Mouse (Mus musculus): ENCODE measurements around the gene Mcrip2. TPM values are rescaled to one million over a fixed set of nuclear protein-coding genes. Genes with fewer than 3 reads are reported as not detected.

Mcrip2 gene
- polyA plus RNA-seq (2012; rRNA removed) = 18.4 and 20.6 TPM in 2 replicates

GRCm38 (mm10) chr17:25868601-25869191 is at the start of gene Mcrip2:
Mcrip2 (minus strand) TSS chr17:25868764.

DNA sequence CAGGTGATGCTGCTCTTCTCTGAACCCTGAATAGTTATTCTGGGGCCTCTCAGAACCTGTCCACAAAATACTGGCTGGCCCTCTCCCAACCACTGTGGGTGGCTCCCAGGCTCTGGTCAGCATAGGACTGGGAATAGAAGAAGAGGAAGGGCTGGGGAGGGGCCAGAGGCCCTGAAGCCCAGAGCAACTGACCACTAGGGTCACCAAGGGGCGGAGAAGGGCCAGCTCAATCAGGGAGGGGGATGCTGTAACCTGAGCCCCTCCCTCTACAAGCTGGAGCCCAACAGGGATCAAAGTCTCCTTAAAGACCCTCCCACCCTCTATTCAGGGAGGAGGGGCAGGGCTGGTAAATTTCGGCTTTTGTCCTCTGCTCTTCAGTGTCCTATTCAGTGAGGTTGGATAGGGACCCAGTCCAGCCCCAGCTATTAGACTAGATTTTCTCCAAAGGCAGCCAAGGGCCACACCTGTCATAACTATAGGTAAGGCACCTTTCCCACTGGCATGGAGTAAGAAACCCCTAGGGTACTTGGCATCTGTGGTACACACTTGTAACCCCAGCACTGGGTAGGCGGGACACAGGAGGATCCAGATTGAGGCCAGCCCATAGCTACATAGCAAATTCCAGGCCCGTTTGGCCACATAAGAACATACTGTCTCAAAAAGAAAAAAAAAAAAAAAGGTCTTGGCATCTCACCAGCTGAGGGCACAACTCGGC is 11.8 kb upstream of the Mcrip2 start, which contains the start of gene Wfikkn1:
Wfikkn1 (minus strand) TSS at position 663 of the 715 bp plus-strand sequence.

DNA sequence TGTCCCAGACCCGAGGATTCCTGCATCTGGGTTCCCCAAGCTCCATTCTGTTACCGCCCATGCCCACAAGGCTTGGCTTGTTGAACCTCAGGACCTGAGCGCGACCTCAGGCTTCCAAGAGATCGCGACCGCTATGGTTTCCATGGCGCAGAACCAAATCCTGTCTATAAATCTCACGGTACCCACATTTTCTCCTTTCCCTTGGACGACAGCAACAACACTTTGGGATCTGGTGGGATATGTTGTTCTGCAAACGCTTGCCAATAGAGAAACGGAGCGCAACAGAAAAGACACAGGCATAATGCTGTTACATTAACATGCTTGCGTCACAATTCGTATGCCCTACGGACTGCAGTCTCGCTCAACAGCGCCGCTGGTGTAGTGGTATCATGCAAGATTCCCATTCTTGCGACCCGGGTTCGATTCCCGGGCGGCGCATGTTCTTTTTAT is 6.2 kb upstream of the Mcrip2 start, which contains the start of gene Mettl26:
Mettl26 (plus strand) TSS at position 354 of the 450 bp plus-strand sequence.

DNA sequence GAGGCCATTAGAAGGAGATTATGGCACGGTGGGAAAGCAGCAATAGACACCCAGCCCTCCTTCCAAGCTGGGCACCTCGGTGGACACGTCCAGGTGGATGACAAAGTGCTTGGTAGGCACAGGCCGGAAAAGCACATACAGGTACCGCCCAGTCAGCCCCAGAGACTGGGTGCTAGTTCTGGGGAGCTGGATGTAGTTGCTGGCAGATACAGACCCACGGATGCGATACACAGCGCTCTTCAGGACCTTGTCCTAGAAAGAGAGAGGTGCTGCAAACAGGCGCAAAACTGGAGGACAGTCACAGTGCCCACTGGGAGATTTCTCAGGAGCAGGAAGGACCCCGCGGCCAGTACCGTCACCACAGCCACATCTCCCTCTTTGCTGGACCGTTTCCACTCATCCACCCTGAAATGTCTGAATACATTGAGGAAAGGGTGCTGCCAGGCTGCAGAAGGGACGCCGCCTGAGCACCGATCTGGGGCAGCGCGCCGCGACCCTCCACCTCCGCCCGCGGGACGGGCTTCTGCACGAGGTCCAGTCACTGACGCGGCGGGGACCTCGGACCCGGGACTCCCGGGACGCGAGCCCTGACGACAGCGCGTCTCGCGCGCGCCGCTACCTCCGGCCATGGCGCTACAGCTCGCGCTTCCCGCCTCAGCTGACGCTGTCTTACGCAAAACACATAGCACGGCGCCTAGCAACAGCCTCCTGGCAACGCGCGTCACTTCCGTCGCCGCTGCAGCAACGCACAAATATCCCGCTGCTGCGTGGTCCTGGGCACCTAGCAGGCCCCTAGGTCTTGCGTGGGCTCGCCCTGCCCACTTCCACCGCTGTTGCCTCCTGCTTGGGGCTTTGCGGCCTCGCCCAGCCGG is 7.5 kb downstream of the Mcrip2 start, which contains the start of gene Wdr90:
Wdr90 (minus strand) TSS at position 670 of the 872 bp plus-strand sequence.

DNA sequence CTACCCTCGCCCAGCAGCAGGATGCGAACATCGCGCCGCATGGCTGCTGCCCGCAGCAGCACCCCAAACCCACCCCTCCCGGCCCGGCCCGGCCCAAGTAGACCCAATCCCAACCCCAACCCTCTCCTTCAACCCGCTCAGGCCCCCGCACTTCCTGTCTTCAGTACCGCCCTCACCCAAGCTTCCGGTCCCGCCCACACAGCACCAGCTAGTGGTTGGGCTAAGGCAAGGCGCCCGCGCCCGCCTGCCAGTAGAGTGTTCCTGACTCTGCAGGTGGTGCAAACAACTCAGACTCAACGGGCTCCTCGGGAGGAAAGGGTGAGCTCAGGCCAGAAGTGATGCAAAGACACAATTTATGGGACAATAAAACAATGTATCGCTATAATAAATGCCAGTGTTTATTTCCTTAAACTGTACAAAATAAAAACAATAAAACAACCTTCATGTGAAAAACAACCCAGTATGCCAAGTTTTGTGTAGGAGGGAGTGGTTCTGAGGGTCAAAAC is 24.1 kb downstream of the Mcrip2 start, which contains the start of gene Rhot2:
Rhot2 (minus strand) TSS at position 456 of the 506 bp plus-strand sequence.

GRCm38 (mm10) chr17:25841117-25841880 is 27.3 kb downstream of the Mcrip2 start, which contains the start of gene Gm20683:
Gm20683 (minus strand) TSS chr17:25841763.

DNA sequence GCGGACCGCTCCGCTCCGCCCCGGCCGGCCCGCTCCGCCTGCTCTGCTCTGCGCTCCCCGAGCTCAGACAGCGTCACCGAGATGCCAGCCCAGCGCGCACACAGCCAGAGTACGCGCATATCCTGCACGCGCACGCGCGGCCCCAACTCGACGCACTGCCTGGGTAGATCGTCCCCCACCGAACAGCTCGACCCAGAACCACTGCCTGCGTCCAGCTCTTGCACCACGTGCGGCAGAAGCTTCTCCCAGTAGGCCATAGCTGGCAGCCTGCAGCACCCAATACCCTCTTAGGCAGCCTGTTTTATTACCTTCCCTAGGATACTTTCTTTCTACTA is 31.5 kb downstream of the Mcrip2 start, which contains the start of gene Rhbdl1:
Rhbdl1 (minus strand) TSS at position 220 of the 335 bp plus-strand sequence.

DNA sequence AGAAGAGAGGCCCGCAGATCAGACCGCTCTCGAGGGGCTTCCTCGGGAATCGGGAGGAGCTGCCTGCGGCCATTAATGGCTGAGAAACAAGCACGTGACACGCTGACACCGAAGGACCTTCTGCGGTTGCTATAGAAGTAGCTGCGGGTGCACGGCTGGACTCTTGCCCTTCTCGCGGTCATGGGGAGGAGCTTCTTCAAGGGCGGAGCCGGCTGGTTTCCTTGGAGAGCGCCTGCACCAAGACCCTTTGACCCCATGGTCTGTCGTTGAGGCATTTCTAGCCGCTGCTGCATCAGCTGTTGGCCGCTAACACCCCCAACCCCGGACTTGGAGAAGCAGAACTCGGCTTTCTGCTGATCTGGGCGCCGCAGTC is 35.3 kb downstream of the Mcrip2 start, which contains the start of gene Stub1:
Stub1 (minus strand) TSS at position 114 of the 373 bp plus-strand sequence.

DNA sequence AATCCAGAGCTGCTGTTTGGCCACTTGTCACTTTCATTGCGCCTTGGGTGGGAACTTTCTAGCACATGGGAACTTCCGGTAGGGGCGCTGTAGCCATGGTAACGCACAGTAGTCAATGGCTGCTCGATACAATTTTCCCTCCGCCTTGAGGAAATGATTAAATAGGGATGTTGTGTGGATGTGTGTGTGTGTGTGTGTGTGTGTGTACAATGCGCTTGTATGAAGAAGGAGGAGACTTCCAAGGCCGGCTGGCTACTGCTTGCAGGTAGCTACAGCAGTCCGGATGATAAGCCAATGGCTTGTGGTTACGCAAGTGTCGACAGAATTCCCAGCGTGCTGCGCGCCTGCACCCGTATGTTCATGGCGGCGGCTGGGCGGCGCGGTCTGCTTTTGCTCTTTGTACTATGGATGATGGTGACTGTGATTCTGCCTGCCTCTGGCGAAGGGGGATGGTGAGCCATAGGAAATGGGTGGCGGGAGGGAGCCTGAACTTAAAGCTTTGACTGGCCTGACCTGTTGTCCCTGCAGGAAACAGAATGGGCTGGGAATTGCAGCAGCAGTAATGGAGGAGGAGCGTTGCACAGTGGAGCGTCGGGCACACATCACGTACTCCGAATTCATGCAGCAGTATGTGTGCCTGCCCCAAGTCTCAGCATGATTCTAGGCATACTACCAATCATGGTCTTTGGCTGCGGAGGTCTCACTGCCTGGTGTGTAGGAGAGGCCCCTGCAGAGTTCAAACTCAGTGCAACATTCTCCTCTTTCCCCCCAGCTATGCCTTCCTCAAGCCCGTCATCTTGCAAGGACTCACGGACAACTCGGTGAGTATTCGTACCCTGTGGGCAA is 39.6 kb downstream of the Mcrip2 start, which contains the start of gene Jmjd8:
Jmjd8 (plus strand) TSS at position 156 of the 846 bp plus-strand sequence.

GRCm38 (mm10) chr17:25823452-25823851 is 45.1 kb downstream of the Mcrip2 start, which contains the start of gene Wdr24:
Wdr24 (plus strand) TSS chr17:25823627.

Other genes with a start within 250 kb of the Mcrip2 start
- gene Gng13, start 151.6 kb downstream of the Mcrip2 start, polyA plus RNA-seq (2012; rRNA removed) = 0.07 and 0.24 TPM in 2 replicates
- 17.4 and 17.9 TPM in 2 replicates for gene Chtf18, start 141.3 kb downstream of the Mcrip2 start, polyA plus RNA-seq (2012; rRNA removed)
- gene Rpusd1, start 141.1 kb downstream of the Mcrip2 start, polyA plus RNA-seq (2012; rRNA removed) = 7.9 and 9.7 TPM in 2 replicates
- 0.01 TPM in 1 of 2 replicates, not detected in the other for gene Mslnl, start 132.7 kb downstream of the Mcrip2 start, polyA plus RNA-seq (2012; rRNA removed)
- gene Msln, start 114.4 kb downstream of the Mcrip2 start, polyA plus RNA-seq (2012; rRNA removed) = 0.67 and 1.3 TPM in 2 replicates
- gene Narfl, start 95.0 kb downstream of the Mcrip2 start, polyA plus RNA-seq (2012; rRNA removed) = 8.8 and 10.3 TPM in 2 replicates
- 6.6 and 6.9 TPM in 2 replicates for gene Haghl, start 83.1 kb downstream of the Mcrip2 start, polyA plus RNA-seq (2012; rRNA removed)
- gene Ccdc78, start 82.2 kb downstream of the Mcrip2 start, polyA plus RNA-seq (2012; rRNA removed) = 0.02 TPM in 2 replicates
- 45.1 and 48.5 TPM in 2 replicates for gene Fam173a, start 75.9 kb downstream of the Mcrip2 start, polyA plus RNA-seq (2012; rRNA removed)
- gene AC134908.4, start 73.1 kb downstream of the Mcrip2 start, polyA plus RNA-seq (2012; rRNA removed) = 0.27 TPM in 1 of 2 replicates, not detected in the other
- 17.5 and 18.6 TPM in 2 replicates for gene Metrn, start 71.6 kb downstream of the Mcrip2 start, polyA plus RNA-seq (2012; rRNA removed)
- 0.05 and 0.07 TPM in 2 replicates for gene Fbxl16, start 59.7 kb downstream of the Mcrip2 start, polyA plus RNA-seq (2012; rRNA removed)
- gene Wdr24, start 45.1 kb downstream of the Mcrip2 start, polyA plus RNA-seq (2012; rRNA removed) = 12.5 and 14.2 TPM in 2 replicates
- gene Jmjd8, start 39.9 kb downstream of the Mcrip2 start, polyA plus RNA-seq (2012; rRNA removed) = 14.5 and 16.3 TPM in 2 replicates
- 80.4 and 87.9 TPM in 2 replicates for gene Stub1, start 35.4 kb downstream of the Mcrip2 start, polyA plus RNA-seq (2012; rRNA removed)
- gene Rhbdl1, start 31.5 kb downstream of the Mcrip2 start, polyA plus RNA-seq (2012; rRNA removed) = 1.1 and 1.3 TPM in 2 replicates
- 2.3 and 3.3 TPM in 2 replicates for gene Gm20683, start 27.0 kb downstream of the Mcrip2 start, polyA plus RNA-seq (2012; rRNA removed)
- gene Rhot2, start 23.9 kb downstream of the Mcrip2 start, polyA plus RNA-seq (2012; rRNA removed) = 30.0 and 33.7 TPM in 2 replicates
- 15.6 and 18.5 TPM in 2 replicates for gene Wdr90, start 7.3 kb downstream of the Mcrip2 start, polyA plus RNA-seq (2012; rRNA removed)
- 41.0 and 42.6 TPM in 2 replicates for gene Mettl26, start 6.3 kb upstream of the Mcrip2 start, polyA plus RNA-seq (2012; rRNA removed)
- gene Wfikkn1, start 12.1 kb upstream of the Mcrip2 start, polyA plus RNA-seq (2012; rRNA removed) = 0.49 and 0.51 TPM in 2 replicates
- gene Rab40c, start 51.0 kb upstream of the Mcrip2 start, polyA plus RNA-seq (2012; rRNA removed) = 5.4 and 6.5 TPM in 2 replicates
- 226 and 261 TPM in 2 replicates for gene Pigq, start 76.2 kb upstream of the Mcrip2 start, polyA plus RNA-seq (2012; rRNA removed)
- gene Nhlrc4, start 76.2 kb upstream of the Mcrip2 start, polyA plus RNA-seq (2012; rRNA removed) = 7.0 and 10.4 TPM in 2 replicates
- gene A930017K11Rik, start 83.8 kb upstream of the Mcrip2 start, polyA plus RNA-seq (2012; rRNA removed) = 0.14 and 0.16 TPM in 2 replicates
- 6.4 and 7.9 TPM in 2 replicates for gene Capn15, start 117.0 kb upstream of the Mcrip2 start, polyA plus RNA-seq (2012; rRNA removed)
- 2.2 and 2.3 TPM in 2 replicates for gene Rab11fip3, start 200.8 kb upstream of the Mcrip2 start, polyA plus RNA-seq (2012; rRNA removed)
- 6.4 and 7.8 TPM in 2 replicates for gene Decr2, start 221.6 kb upstream of the Mcrip2 start, polyA plus RNA-seq (2012; rRNA removed)
- gene Nme4, start 226.8 kb upstream of the Mcrip2 start, polyA plus RNA-seq (2012; rRNA removed) = 48.3 and 52.3 TPM in 2 replicates
- gene Tmem8, start 244.5 kb upstream of the Mcrip2 start, polyA plus RNA-seq (2012; rRNA removed) = 2.7 and 2.9 TPM in 2 replicates

Measured in liver, embryonic 14 days (tissue).